Mouse (Mus musculus): ENCODE results near the gene Spdye4c. TPM values are rescaled to one million over a fixed set of nuclear protein-coding genes. Genes with fewer than 3 reads are reported as not detected.

Gene Spdye4c
- total RNA-seq, 2 experiments from 2014 or later, result not detected

DNA sequence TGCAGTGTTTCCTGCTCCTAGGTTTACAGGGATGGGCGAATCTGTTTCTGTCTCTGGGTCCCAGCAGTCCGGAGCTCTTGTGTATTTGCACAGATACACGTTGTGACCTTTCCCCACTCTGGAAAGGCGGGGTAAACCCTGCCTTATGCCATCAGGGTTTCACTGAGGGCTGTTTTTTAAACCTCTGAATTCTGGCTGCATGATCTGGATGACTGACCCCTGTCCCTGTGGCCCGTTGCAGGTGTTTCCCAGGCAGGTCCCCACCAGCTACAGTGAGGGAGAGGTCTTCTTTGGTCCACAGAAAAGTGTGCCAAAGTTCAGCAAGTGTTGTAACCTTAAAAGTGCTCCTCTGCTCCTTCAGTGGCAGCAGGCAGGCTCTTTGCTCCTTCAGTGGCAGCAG is 18.3 kb downstream of the Spdye4c start:
- DNase-seq, result no peak

DNA sequence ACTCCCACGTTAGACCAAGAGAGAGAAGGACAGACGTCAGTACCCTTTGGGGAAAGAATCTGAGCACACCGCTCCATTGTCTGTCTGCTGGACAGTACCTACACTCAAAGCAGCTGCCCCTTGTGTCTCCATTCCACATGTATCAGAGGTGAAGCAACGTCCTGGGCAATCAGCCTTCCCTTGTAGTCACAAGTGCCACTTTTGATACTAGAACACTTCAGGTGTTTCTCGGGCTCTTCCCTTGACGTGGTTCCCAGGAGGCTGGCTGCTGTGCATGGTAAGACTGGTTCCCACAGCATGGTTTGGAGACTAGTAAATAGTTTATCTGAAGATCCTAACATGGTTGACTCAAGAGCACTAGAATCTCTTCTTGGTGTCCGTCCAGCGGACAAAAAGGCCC is 20.2 kb downstream of the Spdye4c start:
- no peak for DNase-seq

DNA sequence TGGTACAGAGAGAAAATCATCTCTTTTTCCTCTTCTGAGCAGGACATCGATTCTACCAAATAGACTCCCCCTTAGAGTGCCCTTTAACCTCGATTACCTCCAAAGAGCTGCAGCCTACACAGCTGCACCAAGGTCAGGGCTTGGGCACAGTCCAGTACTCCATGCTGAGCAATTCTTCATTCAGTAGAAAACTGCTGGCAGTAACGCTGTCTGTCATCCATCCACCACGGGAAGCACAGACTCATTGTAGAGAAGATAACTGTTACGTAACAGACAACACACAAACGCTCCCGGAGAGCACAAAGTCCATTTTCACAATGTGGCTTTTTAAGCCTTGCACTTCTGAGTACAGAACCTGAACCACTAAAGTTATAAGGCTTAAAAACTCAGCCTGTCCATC is 21.3 kb downstream of the Spdye4c start:
- no peak for DNase-seq

DNA sequence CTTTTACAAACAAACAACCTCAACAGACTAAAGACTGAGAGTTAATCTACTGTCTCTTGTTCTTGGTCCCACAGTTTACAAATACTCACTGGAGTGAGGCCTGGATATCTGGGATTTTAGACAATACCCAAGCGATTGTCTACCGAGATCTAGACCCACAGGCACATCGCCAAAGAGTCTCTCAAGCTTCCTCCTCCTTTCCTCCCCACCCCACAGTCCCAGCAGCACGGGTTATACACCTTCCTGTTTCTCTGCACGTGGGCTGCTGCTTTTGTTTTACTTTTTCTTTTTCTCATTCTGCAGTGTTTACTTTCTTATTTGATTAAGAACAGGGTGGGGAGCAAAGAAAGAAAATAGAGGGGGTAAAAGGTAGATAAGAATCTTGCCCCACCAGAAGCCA is 22.4 kb downstream of the Spdye4c start:
- no peak for DNase-seq

DNA sequence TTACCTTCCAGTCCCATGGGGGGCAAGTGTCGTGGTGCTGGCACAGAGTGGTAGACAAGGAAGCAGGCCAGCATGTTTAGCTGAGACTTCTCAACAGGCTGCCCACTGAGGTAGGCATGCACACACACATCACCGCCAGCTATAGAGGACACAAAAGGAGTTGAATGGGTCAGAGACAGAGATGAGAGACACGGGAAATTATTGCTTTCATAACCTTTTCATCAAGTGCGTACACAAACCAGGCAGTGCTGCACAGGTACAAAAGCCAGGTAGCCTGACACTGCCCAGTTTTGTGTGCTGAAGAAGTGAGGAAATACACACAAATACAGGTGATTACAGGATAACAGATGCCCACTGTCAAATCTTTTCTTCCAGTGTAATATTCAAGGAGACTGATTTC is 24.4 kb downstream of the Spdye4c start:
- DNase-seq, result no peak

DNA sequence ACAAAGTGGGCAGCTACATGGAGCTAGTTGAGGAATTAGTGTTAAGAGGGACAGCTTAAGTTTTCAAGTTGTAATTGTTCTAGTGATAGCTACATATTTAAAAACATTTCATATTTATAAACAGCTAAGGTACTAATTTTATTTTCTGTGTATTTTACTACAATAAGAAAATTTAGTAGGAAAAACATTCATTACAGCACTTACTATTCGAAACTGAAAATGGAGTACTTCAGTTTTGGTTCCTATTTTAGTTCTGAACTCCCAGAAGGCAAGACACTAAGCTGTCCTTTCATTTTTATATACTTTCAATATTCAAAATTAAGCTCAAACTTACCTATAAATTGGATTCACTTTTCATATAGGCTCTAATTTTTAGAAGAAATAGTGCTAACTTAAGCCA is 29.6 kb downstream of the Spdye4c start:
- no peak for DNase-seq

Other genes with a start within 250 kb of the Spdye4c start
- gene Anapc1, start 96.2 kb downstream of the Spdye4c start, total RNA-seq (2021), result 10 to 100 TPM; 77.7 to 82.5 TPM
- gene Mertk, start 107.7 kb downstream of the Spdye4c start, total RNA-seq (2021), result 1 to 10 TPM; 4.1 to 4.4 TPM
- gene Tmem87b, start 226.9 kb downstream of the Spdye4c start, total RNA-seq (2021), result 10 to 100 TPM; 24.5 to 24.6 TPM

All from heart, postnatal 4 days (tissue).